Mouse (Mus musculus) right cerebral cortex, postnatal 10 days (tissue): ENCODE data around the gene Slc8a2.

Experiments used
- DNase-seq, 2 experiments: peaks; one replicate each; pipeline ENCODE4 v3.0.0; 2021; ENCODE audit warnings: low spot score in 2 of 2

Slc8a2 gene

DNA sequence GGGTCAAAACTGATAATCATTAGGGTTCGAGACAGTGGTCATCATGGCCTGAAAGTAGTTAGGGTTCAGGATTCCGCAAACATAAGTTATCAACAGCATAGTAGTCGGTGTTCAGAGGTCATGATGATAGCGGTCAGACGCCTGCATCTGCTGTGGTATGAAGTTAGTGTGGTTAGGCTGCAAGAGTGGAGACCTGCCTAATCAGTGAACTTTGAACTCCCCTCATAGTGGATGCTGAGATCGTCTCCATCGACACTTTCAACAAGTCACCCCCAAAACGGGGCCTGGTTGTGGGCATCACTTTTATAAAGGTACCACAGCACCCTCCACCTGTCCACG is 9.4 kb upstream of the Slc8a2 start:
- no peak for DNase-seq

DNA sequence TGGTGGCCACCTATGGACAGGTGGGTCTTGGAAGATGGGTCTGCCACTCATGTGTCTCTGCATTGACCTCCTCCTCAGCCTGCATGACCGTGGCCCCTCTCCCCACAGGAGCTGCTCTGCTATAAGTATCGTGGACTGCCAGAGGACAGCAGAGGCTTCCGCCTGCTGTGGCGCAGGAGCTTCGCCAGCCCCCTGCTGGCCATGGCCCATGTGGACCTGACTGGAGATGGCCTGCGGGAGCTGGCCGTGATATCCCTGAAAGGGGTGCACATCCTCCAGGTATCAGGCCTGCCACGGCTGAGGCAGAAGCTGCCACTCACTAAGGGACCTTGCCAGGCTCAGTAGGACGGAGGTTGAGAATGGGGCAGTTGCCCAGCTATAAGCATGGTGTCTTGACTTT is 3.8 kb upstream of the Slc8a2 start:
- DNase-seq = no peak

DNA sequence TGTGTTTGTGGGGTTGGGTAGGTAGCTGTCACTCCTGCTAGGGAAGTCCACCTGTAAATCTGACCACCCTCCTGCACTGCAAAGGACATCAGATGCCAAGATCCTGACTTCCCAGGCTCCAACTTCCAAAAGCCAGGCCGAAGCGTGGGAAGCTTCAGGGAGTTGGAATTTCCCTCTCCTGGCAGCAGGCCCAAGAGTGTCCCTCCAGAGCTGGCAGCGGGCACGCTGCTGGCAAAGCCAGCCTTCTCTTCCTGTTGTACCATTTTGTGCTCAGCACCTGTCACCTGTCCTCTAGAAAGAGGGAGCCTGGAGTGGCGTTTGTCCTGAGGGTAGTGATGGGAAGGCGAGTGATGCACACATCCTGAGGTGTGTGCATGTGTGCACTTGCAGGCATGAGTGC is 1.3 kb upstream of the Slc8a2 start:
- DNase-seq = peak in 1 of 2 experiments; percentile 73

DNA sequence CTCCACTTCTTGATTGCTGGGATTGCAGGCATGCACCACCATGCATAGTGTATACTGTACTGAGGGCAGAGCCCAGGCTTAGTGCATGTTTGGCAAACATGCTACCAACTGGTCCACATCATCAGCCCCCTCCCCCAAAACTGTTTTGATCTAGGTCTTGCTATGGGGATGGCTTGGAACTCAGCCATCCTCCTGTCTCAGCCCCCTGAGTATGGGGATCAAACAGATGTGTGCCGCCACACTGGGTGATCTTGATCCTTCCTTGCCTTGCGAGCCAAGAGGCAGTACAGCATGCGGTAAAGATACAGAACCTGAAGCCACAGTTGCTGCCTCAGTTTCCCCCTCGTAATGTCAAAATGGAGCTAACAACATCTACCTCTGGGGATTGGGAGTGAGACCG is 727 bp upstream of the Slc8a2 start:
- DNase-seq = peak in 1 of 2 experiments; percentile 65

DNA sequence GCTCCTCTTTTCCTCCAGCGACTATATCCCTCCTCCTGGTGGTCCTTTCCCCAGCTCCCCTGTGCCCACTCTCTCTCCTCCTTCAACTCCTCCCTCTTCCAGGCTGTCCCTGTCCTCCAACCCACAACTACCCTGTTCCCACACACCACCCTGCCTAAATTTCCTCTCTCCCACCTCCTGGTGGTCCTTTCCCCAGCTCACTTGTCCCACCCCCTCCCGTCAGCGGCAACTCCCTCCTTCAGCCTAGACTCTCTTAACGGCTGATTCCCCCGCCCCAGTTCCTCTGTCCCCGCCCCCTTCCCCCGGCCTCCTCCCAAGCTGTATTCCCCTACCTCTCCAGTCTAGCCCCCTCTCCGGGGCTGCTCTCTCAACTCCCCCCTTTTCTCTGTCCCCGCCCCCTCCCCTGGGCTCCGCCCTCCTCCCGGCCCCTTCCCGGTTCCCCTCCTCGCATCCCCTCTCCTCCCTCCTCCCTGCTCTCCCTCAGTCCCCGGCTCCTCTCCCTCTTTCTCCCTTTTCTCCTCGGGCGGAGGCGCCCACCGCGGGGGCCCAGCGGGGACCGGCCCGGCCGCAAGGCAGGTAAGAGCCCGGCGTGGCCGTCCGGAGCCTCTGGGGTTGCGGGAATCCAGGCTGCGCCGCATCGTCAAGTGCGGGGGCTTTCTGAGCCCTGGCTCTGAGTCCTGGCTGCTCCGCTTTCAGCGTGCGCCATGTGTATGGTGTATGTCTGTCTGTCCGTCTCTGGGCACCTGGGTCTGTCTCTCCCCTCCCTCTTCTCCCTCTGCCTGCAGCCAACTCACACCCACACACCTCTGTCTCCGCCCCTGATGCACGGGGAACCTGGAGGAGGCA is 443 bp downstream of the Slc8a2 start:
- DNase-seq = peak; percentile 88 to 89

DNA sequence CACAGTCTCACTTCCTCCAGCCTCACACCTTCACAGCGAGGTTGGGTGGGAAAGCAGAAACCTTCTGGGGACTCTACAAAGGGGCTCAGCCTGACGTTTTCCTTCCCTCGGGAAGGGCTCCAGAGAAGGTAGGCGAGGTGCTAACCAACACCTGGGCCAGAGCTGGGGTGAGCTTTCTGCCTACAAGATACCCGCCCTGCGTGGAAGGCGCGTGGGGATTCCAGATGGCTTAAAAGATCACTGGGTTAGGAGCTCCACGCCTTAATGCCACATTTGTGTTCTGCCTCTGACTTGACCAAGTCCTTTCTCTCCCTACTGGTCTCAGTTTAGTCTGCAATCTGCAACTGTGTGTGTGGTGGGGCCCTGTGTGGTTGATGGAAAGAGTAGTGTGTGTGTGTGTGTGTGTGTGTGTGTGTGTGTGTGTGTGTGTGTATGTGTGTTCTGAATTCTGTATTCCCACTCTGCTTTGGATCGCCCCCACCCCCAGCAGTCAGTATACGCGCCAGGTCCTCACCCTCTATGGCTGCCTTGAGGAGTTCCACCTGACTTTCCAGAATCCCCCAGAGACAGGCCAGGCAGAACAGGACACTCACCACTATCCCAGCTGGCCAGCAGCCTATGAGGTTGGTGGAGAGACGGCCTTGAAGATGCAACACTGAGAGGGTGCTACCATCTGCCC is 1.5 kb downstream of the Slc8a2 start:
- DNase-seq = peak in 1 of 2 experiments; percentile 67

DNA sequence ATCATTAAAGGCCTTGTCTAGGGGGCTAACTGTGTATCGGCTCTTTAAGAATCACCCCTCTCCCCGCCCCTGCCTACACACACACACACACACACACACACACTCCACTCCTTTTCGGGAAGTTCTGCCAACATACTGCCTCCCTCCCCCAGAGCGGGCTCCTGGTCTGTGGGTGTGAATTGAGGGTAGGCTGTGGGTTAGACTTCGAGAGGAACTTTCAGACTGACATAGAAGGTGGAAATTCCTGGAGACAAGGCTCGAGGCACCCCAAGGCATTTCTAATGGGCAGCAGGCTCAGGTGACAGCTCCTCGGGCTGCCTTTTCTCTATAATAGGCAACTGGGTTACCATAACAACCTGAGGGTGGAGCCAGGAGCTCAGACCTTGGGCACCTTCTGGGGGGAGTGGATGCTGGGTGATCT is 2.5 kb downstream of the Slc8a2 start:
- peak in 1 of 2 experiments; percentile 70 for DNase-seq

DNA sequence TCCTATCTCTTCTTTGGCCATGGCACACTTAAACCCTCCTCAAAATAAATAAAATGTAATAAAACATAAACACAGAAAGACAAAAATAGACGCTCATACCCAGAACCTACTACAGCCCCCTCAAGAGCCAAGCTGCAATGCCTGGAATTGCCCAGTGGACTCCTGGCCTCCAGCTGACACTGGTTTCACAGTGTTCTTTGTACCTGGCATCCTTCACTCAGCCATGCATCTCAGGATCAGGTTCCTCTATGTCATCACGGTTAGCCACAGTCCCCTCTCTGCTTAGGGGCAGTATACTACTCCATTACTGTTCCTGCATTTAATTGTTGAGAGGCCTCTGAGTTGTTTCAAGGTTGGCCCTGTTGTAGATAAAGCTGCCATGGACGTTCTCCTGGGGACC is 3.3 kb downstream of the Slc8a2 start:
- DNase-seq = no peak

DNA sequence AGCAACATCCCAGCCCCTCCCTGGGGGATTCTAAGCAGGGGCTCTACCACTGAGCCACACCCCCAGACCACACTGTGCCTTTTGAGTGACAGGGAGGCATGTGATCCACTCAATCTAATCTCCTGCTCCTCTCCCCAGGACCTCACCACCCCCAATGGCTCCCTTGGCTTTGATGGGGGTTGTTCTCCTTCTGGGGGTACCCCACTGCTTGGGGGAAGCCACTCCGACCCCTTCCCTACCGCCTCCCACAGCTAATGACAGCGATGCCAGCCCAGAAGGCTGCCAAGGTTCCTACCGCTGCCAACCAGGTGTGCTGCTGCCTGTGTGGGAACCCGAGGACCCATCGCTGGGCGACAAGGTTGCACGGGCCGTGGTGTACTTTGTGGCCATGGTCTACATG is 4.1 kb downstream of the Slc8a2 start:
- DNase-seq = no peak

DNA sequence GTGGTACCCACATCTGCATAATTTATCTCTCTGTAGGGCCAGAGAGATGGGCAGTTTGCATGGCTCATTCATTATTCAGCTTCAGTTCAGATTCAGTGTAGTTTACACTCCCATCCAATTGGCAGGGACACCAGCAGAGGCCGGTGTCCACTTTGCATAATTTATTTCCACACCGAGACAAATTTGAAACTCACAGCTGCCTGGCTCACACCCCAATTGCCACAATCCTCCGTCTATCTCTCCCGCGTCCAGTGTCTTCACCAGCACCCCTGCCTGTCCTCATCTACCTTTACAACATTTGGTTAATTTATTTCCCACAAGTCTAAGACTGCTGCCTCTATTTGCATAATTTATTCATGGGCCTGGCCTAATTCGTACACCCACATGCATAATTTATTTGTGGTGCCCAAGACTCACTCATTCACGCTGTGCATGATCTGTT is 5.3 kb downstream of the Slc8a2 start:
- DNase-seq = peak; percentile 65 to 74

DNA sequence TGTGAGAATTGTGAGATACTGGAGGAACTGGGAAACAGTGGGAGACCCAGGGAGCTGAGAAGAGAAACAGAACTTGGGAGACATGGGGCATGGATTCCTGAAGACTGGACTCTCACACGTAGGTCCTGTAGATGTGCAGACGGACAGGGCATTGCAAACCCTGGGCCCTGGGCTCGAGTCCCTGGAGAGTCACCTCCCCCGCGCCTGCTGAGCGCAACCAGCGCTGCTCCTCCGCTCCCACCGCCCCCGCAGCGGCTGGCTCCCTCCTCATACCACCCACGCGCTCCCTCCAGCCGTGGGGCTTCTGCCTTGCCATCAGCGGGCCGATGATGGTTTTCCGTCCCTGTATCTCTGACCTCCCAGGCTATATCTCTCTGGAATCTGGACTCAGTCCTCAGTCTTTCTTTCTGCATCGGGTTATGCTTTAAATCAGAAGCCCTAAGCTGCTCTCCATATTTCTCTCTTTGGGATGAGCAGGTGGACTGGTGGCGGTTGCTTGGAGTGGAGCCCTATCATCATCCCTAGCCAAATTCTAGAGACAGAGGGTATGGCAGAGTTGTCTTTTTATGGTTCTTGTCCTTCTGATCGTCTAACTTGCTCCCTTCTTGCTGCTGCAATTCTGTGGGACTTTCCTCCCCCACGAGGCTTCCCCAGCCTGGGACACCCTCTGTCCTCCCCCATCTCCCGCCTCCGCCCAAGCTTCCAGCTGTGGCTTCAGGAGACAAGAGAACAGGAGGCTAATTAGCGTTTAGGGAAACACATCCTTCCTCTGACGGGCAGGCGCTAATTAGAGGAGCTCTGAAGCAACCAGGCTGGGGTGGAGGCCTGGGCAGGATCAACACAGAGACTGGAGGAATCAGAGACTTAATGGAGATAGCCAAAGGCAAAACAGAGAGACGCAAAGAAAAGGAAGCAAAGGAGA is 17.1 kb downstream of the Slc8a2 start:
- DNase-seq = peak; percentile 82 to 85

DNA sequence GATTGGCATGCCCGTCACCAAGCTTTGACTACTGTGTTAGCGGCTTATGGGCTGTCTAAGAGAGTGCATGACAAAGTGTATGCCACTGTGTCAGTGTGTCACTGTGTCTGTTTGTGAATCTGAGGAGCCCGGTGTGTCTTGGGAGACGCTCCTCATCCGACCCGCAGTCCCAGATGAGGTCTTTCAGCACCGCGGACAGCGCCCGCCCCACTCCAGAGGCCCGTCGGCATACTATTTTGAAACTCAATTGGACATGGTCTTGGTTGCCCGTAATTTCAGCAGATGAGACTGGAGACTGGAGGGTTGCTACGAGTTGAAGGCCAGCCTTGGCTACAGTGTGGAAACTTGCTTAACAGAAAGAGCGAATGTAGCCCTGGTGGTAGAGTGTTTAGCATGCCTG is 18.0 kb downstream of the Slc8a2 start:
- peak in 1 of 2 experiments; percentile 53 for DNase-seq

DNA sequence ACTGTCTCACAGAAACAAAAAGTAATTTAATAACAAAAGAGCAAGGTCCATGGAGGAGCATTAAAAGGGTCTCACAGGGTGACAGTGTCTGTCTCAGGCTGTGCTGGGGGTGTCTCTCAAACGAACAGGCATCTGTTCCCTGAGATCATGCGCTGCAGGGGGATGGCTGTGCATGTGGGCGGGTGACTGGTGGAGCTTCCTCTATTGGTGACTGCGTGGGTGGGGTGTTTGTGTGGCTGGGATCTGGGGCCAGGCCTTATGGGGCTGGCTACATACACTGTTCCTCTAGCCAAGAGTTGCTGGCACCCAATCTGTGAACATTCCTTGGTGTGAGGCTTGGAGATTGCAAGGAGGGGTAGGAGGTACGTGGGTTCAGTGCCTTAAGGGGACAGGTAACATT is 19.6 kb downstream of the Slc8a2 start:
- peak; percentile 82 to 91 for DNase-seq

DNA sequence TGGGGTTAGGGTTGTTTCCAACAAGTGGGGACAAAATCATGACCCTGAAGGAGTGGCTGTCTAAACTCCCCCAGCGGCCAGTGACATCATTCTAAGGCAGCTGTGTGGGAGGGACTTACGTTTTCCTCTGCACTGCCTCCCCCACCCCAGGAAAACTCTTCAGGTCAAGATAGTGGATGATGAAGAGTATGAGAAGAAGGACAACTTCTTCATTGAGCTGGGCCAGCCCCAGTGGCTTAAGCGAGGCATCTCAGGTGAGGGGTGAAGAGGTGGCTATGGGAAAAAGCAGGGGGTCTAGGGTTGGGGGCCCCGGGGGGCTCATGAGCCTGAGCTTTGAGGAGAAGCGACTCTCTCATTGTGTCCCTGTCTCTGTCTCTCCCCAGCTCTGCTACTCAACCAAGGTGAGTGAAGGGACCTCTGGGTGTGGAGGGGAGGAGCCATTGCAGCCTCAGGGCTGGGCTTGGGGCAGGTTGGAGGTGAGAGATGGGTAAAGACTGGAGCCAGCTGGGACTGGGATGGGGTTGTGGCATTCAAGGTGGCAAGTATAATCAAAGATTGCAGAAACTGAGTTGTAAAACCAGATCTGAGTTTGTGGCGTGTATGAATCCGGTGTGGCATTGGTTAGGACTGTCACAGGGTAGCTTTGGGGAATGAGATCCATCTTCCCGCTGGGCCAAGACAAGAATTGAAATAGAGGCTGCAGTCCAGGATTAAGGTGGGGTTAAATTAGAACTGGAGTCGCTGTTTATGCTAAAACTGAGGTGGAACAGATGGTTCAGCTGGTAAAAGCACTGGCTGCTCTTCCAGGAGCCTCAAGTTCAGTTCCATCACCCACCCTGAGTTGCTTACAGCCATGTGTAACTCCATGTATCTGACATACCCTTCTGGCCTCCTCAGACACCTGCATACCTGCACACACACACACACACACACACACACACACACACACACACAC is 20.8 kb downstream of the Slc8a2 start:
- DNase-seq = no peak

DNA sequence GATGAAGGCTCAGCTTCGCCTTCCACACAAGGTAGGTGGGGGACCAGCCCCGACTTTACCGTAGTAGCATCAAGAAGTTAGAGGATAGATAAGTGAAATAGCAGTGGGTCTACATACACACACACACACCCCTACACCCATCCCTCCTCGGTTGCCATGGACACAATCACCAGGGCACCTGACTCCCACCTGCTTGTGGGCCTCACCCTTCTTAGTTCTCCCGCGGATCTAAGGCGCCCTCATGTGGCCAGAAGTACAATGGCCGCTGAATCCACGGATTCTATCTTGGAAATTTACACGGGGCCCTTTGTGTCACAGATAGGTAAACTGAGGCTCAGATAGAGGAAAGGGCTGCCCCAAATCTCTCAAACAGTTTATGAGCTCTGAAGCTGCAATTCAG is 23.9 kb downstream of the Slc8a2 start:
- DNase-seq = peak; percentile 78 to 81

DNA sequence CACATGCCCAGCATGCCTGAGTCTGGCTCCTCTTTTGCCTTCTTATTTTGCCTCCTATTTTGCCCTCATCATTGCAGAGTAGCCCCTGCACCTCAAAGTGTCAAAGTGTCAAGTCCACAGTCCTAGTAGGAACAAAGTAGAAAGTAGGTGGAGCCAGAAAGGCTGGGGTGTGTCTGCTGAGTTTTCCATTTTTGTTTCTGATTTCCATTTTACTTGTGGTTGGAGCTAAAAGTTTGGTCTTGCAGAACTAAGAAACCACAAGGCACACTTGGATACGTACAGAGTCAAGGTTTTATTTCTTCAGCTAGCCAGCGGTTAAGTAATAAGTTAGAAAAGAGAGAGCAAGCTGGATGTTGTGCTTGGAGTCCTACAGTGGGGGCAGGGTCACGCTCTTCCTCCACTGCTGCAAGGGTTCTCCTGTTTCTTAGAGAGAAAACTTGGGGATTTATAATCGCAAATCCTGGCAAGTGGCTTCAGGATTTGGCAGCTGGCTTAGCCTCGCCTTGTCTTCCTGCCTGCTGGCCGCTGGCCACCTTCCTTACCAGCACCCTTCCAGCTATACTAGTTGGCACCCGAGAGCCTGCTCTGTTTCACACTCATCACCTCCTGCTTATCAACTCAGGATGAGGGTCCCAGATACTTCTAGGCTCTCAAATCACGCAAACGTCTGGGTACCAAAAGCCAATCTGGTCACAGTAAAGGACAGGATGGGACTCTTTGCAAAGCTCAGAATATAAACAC is 25.7 kb downstream of the Slc8a2 start:
- peak; percentile 81 to 83 for DNase-seq

DNA sequence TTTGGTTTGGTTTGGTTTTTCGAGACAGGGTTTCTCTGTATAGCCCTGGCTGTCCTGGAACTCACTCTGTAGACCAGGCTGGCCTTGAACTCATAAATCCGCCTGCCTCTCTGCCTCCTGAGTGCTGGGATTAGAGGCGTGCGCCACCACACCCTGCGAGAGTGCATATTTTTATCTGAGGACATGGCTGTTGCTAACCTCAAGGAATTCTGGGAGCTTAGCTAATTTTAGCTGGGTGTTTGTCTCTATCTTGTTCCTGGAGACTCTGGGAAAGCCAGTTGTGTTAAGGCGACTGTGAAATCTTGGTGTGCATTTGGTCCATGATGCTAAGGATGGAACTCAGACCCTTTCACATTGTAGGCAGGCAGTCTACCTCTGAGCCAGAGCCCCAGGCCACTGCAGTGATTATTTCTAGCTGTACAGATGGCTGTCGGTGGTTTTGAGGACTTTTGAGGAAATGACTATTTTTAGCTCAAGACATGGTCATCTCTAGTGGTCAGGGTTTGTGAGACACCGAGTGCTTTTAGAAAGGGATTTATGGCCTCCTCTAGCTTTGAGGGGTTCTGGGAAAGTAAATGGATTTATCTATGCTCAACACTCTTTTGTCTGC is 26.6 kb downstream of the Slc8a2 start:
- no peak for DNase-seq

DNA sequence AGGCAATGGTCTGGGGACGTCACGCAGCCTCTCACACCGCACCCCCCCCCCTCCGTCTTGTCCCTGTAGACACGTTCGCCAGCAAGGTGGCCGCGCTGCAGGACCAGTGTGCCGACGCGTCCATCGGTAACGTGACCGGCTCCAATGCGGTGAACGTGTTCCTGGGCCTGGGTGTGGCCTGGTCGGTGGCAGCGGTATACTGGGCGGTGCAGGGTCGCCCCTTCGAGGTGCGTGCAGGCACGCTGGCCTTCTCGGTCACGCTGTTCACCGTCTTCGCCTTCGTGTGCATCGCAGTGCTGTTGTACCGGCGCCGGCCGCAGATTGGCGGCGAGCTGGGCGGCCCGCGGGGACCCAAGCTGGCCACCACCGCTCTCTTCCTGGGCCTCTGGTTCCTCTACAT is 29.1 kb downstream of the Slc8a2 start:
- DNase-seq = no peak

DNA sequence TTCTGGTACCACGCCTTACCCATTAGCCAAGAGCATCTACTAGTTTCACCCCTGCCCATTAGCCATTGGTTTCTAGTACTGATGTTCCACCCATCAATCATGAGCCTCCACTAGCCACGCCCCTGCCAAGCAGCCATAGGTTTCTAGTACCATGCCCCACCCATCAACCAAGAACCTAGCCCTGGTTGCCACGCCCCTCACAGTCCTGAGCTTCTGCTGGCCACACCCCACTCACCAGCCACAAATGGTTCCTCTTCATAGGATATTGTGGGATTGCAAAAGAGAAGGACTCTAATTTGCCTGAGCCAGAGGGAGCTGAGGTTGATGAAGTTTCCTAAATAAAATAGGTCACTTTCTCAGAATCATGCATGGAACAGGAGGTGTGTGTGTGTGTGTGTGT is 31.1 kb downstream of the Slc8a2 start:
- peak; percentile 68 to 75 for DNase-seq

DNA sequence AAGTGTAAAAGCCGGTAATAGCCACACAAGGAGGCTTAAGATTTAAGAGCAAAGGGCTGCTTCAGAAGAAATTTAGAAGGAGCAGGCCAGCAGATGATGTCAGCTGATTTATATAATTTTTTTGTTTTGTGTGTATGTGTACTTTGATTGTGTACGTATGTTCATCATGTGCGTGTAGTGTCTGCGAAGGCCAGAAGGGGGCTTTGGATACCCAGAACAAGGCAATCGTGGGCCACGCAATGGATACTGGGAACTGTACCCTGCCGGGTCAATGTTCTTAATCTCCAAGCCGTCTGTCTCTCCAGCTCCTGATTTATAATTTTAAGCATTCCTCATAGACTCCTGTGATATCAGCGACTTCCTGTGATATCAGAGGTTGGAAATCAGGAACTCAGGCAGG is 31.7 kb downstream of the Slc8a2 start:
- no peak for DNase-seq
